In the genomic region with DNA sequence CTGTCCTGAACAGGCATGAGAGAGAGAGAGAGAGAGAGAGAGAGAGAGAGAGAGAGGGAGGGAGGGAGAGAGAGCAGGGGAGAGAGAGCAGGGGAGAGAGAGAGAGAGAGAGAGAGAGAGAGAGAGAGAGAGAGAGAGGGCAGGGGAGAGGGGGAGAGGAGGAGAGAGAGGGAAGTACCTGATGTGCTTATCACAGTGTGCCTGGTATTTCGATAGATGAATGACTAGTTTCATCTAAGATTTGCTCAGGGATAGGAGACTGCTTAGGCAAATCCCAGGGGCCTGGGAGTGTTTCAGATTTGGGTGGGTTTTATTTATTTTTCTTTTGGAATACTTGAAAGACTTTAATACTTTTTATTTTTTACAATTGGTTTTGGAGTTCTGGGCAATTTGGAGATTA, we compare ENCODE assay signal across 25 mouse cellular contexts. TPM values are rescaled to one million over a fixed set of nuclear protein-coding genes. Genes with fewer than 3 reads are reported as not detected.
A peak's percentile ranks its signal among the peaks of the same experiment; 100 is the strongest.
DNase-seq lines count a peak whose midpoint lies in the region; ATAC-seq and TF ChIP-seq lines count a peak whose summit lies in the region.
"Had no signal": no experiment of that assay in that cellular context is flagged by ENCODE, and none has a peak within 500 bp of the region (broad histone marks: within the 10 kb centered on the region; RNA-seq: fewer than 3 reads in every experiment).

No protein-coding gene starts in this region.

- no peaks in the 10 kb centered on the region for H3K4me1 ChIP-seq in forebrain, embryonic 10.5 days
- H3K4me1 ChIP-seq in forebrain, postnatal 0 days (ENCODE audit: insufficient read depth) = no peaks in the 10 kb centered on the region
- peaks cover 24 to 40% of the 10 kb centered on the region in 2 experiments for H3K4me1 ChIP-seq in MEL (ENCODE audit: control insufficient read depth in 1 of 2, insufficient read depth in 2 of 2, low read length in 2 of 2)
- no peaks in the 10 kb centered on the region for H3K4me1 ChIP-seq in heart, adult 2 months (ENCODE audit: control insufficient read depth, insufficient read depth, low read length)

- no peak for TF ChIP-seq RAD21 in MEL (IDR thresholded peaks at IDR 0.05; ENCODE audit: low read depth, low read length)

- peak in 1 of 2 experiments; percentile 18; a peak in 1 of 4 replicates for TF ChIP-seq EP300 in MEL (IDR thresholded peaks at IDR 0.05; ENCODE audit: low read depth in 1 of 2, low read length in 2 of 2)
- TF ChIP-seq EP300 in heart, adult 2 months (IDR thresholded peaks at IDR 0.05; ENCODE audit: insufficient read depth, low read depth, low read length) = no peak

- DNase-seq in forebrain, embryonic 10.5 days (ENCODE audit: extremely low spot score, low spot score) = peak; percentile 4
- no peak for DNase-seq in forebrain, postnatal 0 days
- DNase-seq in MEL (ENCODE audit: low read depth, low spot score) = no peak
- DNase-seq in heart, adult 2 months = no peak
- DNase-seq: adrenal gland, adult 2 months; adrenal gland, adult 8-10 months; adrenal gland, postnatal 10 days; adrenal gland, postnatal 14 days; adrenal gland, postnatal 25 days; adrenal gland, postnatal 36 days; B cell, adult 2 months; cerebellum, adult 11 months; cerebellum, adult 11-12 months; cerebellum, adult 18-20 months; cerebellum, adult 2 months had no signal

- no peak overlapping the region for H3K27ac ChIP-seq in forebrain, embryonic 10.5 days
- H3K27ac ChIP-seq in forebrain, postnatal 0 days (ENCODE audit: low read depth, low read length) = no peak overlapping the region
- no peak overlapping the region for H3K27ac ChIP-seq in MEL (ENCODE audit: control insufficient read depth, low read depth, low read length)
- H3K27ac ChIP-seq in heart, adult 2 months = no peak overlapping the region

- H3K36me3 ChIP-seq in forebrain, embryonic 10.5 days (replicated peaks) = no peaks in the 10 kb centered on the region
- H3K36me3 ChIP-seq in forebrain, postnatal 0 days (ENCODE audit: insufficient read depth) = no peaks in the 10 kb centered on the region
- H3K36me3 ChIP-seq in MEL (ENCODE audit: control insufficient read depth in 1 of 2, insufficient read depth in 2 of 2, low read length in 2 of 2) = peaks cover 0 to 36% of the 10 kb centered on the region in 2 experiments; a peak in 2 of 4 replicates
- no peaks in the 10 kb centered on the region for H3K36me3 ChIP-seq in heart, adult 2 months (ENCODE audit: control insufficient read depth, insufficient read depth, low read length)
- H3K36me3 ChIP-seq: G1E had no signal

- H3K4me3 ChIP-seq in forebrain, embryonic 10.5 days = no peak overlapping the region
- H3K4me3 ChIP-seq in forebrain, postnatal 0 days (ENCODE audit: low read depth, low read length) = no peak overlapping the region
- no peak overlapping the region for H3K4me3 ChIP-seq in MEL (ENCODE audit: control insufficient read depth in 1 of 2, insufficient read depth in 1 of 2, low read depth in 2 of 2, low read length in 2 of 2)
- H3K4me3 ChIP-seq in heart, adult 2 months = no peak overlapping the region

- WGBS in forebrain, embryonic 10.5 days = 88% methylated on average over 1 of the region's 1 CpGs
- 86% methylated on average over 1 of the region's 1 CpGs for WGBS in forebrain, postnatal 0 days
- WGBS in heart, adult 2 months = 53% methylated on average over 1 of the region's 1 CpGs

- no peak for ATAC-seq in forebrain, postnatal 0 days
- ATAC-seq: activated CD4-positive, CD25-positive, alpha-beta regulatory T cell, adult 4 months; CD4-positive, CD25-positive, alpha-beta regulatory T cell, adult 4 months; Patski had no signal

- H3K79me2 ChIP-seq in MEL (ENCODE audit: control insufficient read depth, insufficient read depth, low read length, poor library complexity) = no peaks in the 10 kb centered on the region
- H3K79me2 ChIP-seq in heart, adult 2 months (replicated peaks; ENCODE audit: control insufficient read depth, insufficient read depth, low read length) = no peaks in the 10 kb centered on the region

- TF ChIP-seq CTCF in forebrain, postnatal 0 days (IDR thresholded peaks at IDR 0.05; ENCODE audit: low read depth) = no peak
- no peak for TF ChIP-seq CTCF in MEL (IDR thresholded peaks at IDR 0.05 in 2 of 3, conservative IDR thresholded peaks at IDR 0.05 in 1 of 3; ENCODE audit: control insufficient read depth in 1 of 3, insufficient read depth in 1 of 3, low read depth in 2 of 3, low read length in 3 of 3, poor library complexity in 1 of 3, severe bottlenecking in 1 of 3)
- no peak for TF ChIP-seq CTCF in heart, adult 2 months (IDR thresholded peaks at IDR 0.05)

- TF ChIP-seq POLR2A in MEL (IDR thresholded peaks at IDR 0.05; ENCODE audit: control insufficient read depth in 1 of 2, insufficient read depth in 1 of 2, low read depth in 1 of 2, low read length in 2 of 2, poor library complexity in 1 of 2) = no peak
- no peak for TF ChIP-seq POLR2A in heart, adult 2 months (IDR thresholded peaks at IDR 0.05; ENCODE audit: insufficient read depth, low read depth, low read length)

- H3K9me3 ChIP-seq in forebrain, embryonic 10.5 days = no peaks in the 10 kb centered on the region
- no peaks in the 10 kb centered on the region for H3K9me3 ChIP-seq in forebrain, postnatal 0 days (ENCODE audit: low read length)
- H3K9me3 ChIP-seq in MEL (replicated peaks; ENCODE audit: insufficient read depth, low read length) = no peaks in the 10 kb centered on the region
- H3K9me3 ChIP-seq: G1E had no signal

- H3K27me3 ChIP-seq in forebrain, embryonic 10.5 days (ENCODE audit: poor library complexity, severe bottlenecking) = no peaks in the 10 kb centered on the region
- no peaks in the 10 kb centered on the region for H3K27me3 ChIP-seq in forebrain, postnatal 0 days (ENCODE audit: insufficient read depth, low read length)
- no peaks in the 10 kb centered on the region for H3K27me3 ChIP-seq in MEL (ENCODE audit: control insufficient read depth in 1 of 2, insufficient read depth in 2 of 2, low read length in 2 of 2)
- H3K27me3 ChIP-seq in heart, adult 2 months (ENCODE audit: control insufficient read depth, insufficient read depth, low read length) = no peaks in the 10 kb centered on the region
- H3K27me3 ChIP-seq: CH12.LX, Patski had no signal

- intact Hi-C loops in heart, adult 2 months (cut with DNase I) = no loop called here

- H3K9ac ChIP-seq in forebrain, postnatal 0 days = no peak overlapping the region
- no peak overlapping the region for H3K9ac ChIP-seq in MEL (ENCODE audit: control insufficient read depth, low read depth, low read length, poor library complexity, severe bottlenecking)
- no peak overlapping the region for H3K9ac ChIP-seq in heart, adult 2 months (ENCODE audit: low read depth, low read length)

- no peak overlapping the region for H3K4me2 ChIP-seq in forebrain, postnatal 0 days (ENCODE audit: low read depth)

TF ChIP-seq in MEL, 35 proteins besides CTCF, POLR2A, EP300 and RAD21 (continues in another document):
- no peak for TF ChIP-seq SMC3 (IDR thresholded peaks at IDR 0.05; ENCODE audit: low read depth, low read length)
- TF ChIP-seq RCOR1 (IDR thresholded peaks at IDR 0.05; ENCODE audit: low read depth, low read length) = 0 out of 2 replicates have a peak, but pooled peaks have one; percentile 27
- TF ChIP-seq JUND (IDR thresholded peaks at IDR 0.05; ENCODE audit: low read depth, low read length) = peak; percentile 90
- peak; percentile 33; the same call in 1 of the 2 replicates for TF ChIP-seq TCF12 (IDR thresholded peaks at IDR 0.05; ENCODE audit: low read depth, low read length)
- TF ChIP-seq MEF2A (IDR thresholded peaks at IDR 0.05; ENCODE audit: extremely low read depth, insufficient replicate concordance, low read depth, low read length, poor library complexity, severe bottlenecking) = no peak
- no peak for TF ChIP-seq BHLHE40 (IDR thresholded peaks at IDR 0.05; ENCODE audit: borderline replicate concordance, low read depth, low read length)
- no peak for TF ChIP-seq TAL1 (IDR thresholded peaks at IDR 0.05; ENCODE audit: low read length)

RNA-seq across cellular contexts. Expression of a gene that starts 5.8 kb away (rescaled TPM):
- polyA plus RNA-seq in forebrain, embryonic 10.5 days (2016; fragmentation: Nextera tagmentation; extraction: Ambion mirVana) = not detected in 2 replicates
- 0.08 and 1.8 TPM in 2 replicates for total RNA-seq in forebrain, postnatal 0 days (2014; rRNA removed)
- not detected in 2 replicates for polyA plus RNA-seq in forebrain, postnatal 0 days (2015; fragmentation: Nextera tagmentation; extraction: Ambion mirVana)
- total RNA-seq in MEL (2012; rRNA removed) = 0.33 and 0.42 TPM in 2 replicates
- under 1 TPM in 1 of 2 experiments, not detected in 1; 0.17 TPM for polyA plus RNA-seq in MEL (2012; ENCODE audit: insufficient read depth in 1 of 2, insufficient read length in 2 of 2, low read depth in 1 of 2, low replicate concordance in 2 of 2, missing spikeins in 1 of 2)
- not detected for total RNA-seq in heart, adult 2 months (2021)
- polyA plus RNA-seq in heart, adult 2 months (2012; rRNA removed) = not detected in 2 replicates
- total RNA-seq: adrenal gland, adult 18-20 months; adrenal gland, postnatal 4 days; CH12.LX had no signal
- polyA plus RNA-seq: activated CD4-positive, CD25-positive, alpha-beta regulatory T cell, adult 4 months; C2C12; CD4-positive, CD25-positive, alpha-beta regulatory T cell, adult 4 months; cerebellum, adult 2 months; G1E; Patski had no signal

RNA-seq across cellular contexts. Expression of a gene that starts 6.1 kb away (rescaled TPM):
- 125 and 129 TPM in 2 replicates for polyA plus RNA-seq in forebrain, embryonic 10.5 days (2016; fragmentation: Nextera tagmentation; extraction: Ambion mirVana)
- total RNA-seq in forebrain, postnatal 0 days (2014; rRNA removed) = 63.5 and 72.6 TPM in 2 replicates
- polyA plus RNA-seq in forebrain, postnatal 0 days (2015; fragmentation: Nextera tagmentation; extraction: Ambion mirVana) = 84.3 and 97.0 TPM in 2 replicates
- total RNA-seq in MEL (2012; rRNA removed) = 140 and 159 TPM in 2 replicates
- polyA plus RNA-seq in MEL (2012; ENCODE audit: insufficient read depth in 1 of 2, insufficient read length in 2 of 2, low read depth in 1 of 2, low replicate concordance in 2 of 2, missing spikeins in 1 of 2) = 100 to 1,000 TPM in 1 of 2 experiments, not detected in 1; 127 TPM
- total RNA-seq in heart, adult 2 months (2021) = 10 to 100 TPM; 30.7 to 32.9 TPM
- polyA plus RNA-seq in heart, adult 2 months (2012; rRNA removed) = 22.8 and 31.1 TPM in 2 replicates

RNA-seq across cellular contexts. Expression of a gene that starts 49.7 kb away (rescaled TPM):
- polyA plus RNA-seq in forebrain, embryonic 10.5 days (2016; fragmentation: Nextera tagmentation; extraction: Ambion mirVana) = 14.0 and 16.3 TPM in 2 replicates
- 2.4 and 5.3 TPM in 2 replicates for total RNA-seq in forebrain, postnatal 0 days (2014; rRNA removed)
- polyA plus RNA-seq in forebrain, postnatal 0 days (2015; fragmentation: Nextera tagmentation; extraction: Ambion mirVana) = 10.2 and 10.8 TPM in 2 replicates
- total RNA-seq in MEL (2012; rRNA removed) = 0.46 and 1.2 TPM in 2 replicates
- 1 to 10 TPM in 1 of 2 experiments, not detected in 1; 2.6 TPM for polyA plus RNA-seq in MEL (2012; ENCODE audit: insufficient read depth in 1 of 2, insufficient read length in 2 of 2, low read depth in 1 of 2, low replicate concordance in 2 of 2, missing spikeins in 1 of 2)
- 1 to 10 TPM; 1.9 to 3.8 TPM for total RNA-seq in heart, adult 2 months (2021)
- 1.6 and 2.3 TPM in 2 replicates for polyA plus RNA-seq in heart, adult 2 months (2012; rRNA removed)

RNA-seq across cellular contexts. Expression of a gene that starts 52.8 kb away (rescaled TPM):
- polyA plus RNA-seq in forebrain, embryonic 10.5 days (2016; fragmentation: Nextera tagmentation; extraction: Ambion mirVana) = not detected in 2 replicates
- total RNA-seq in forebrain, postnatal 0 days (2014; rRNA removed) = not detected in 2 replicates
- not detected in 2 replicates for polyA plus RNA-seq in forebrain, postnatal 0 days (2015; fragmentation: Nextera tagmentation; extraction: Ambion mirVana)
- total RNA-seq in MEL (2012; rRNA removed) = not detected in 2 replicates
- polyA plus RNA-seq in MEL (2012; ENCODE audit: insufficient read depth in 1 of 2, insufficient read length in 2 of 2, low read depth in 1 of 2, low replicate concordance in 2 of 2, missing spikeins in 1 of 2) = not detected
- total RNA-seq in heart, adult 2 months (2021) = not detected
- not detected in 2 replicates for polyA plus RNA-seq in heart, adult 2 months (2012; rRNA removed)
- total RNA-seq: adrenal gland, adult 18-20 months; adrenal gland, adult 2 months; adrenal gland, adult 8-10 months; adrenal gland, postnatal 10 days; adrenal gland, postnatal 14 days; adrenal gland, postnatal 25 days; adrenal gland, postnatal 36 days; adrenal gland, postnatal 4 days; CH12.LX; ES-E14 had no signal
- polyA plus RNA-seq: adrenal gland, adult 2 months; brain, embryonic 14.5 days; C2C12; cerebellum, adult 2 months; G1E; Patski had no signal
